Mouse (Mus musculus): ENCODE results near the gene Anapc5. TPM values are rescaled to one million over a fixed set of nuclear protein-coding genes. Genes with fewer than 3 reads are reported as not detected.

Anapc5 gene
- polyA plus RNA-seq, 1 experiment from 2014 or later: 484 TPM

Other genes with a start within 250 kb of the Anapc5 start
- 49.9 and 50.8 TPM in 2 replicates for gene Ift81, start 206.8 kb downstream of the Anapc5 start, polyA plus RNA-seq (2014; fragmentation: Nextera tagmentation; extraction: Ambion mirVana)
- 1.9 and 2.9 TPM in 2 replicates for gene P2rx7, start 177.4 kb downstream of the Anapc5 start, polyA plus RNA-seq (2014; fragmentation: Nextera tagmentation; extraction: Ambion mirVana)
- gene P2rx4, start 113.8 kb downstream of the Anapc5 start, polyA plus RNA-seq (2014; fragmentation: Nextera tagmentation; extraction: Ambion mirVana): 20.7 and 21.1 TPM in 2 replicates
- 25.7 and 28.2 TPM in 2 replicates for gene Camkk2, start 41.9 kb downstream of the Anapc5 start, polyA plus RNA-seq (2014; fragmentation: Nextera tagmentation; extraction: Ambion mirVana)
- 35.8 and 44.6 TPM in 2 replicates for gene Rnf34, start 28.7 kb upstream of the Anapc5 start, polyA plus RNA-seq (2014; fragmentation: Nextera tagmentation; extraction: Ambion mirVana)
- gene Kdm2b, start 168.5 kb upstream of the Anapc5 start, polyA plus RNA-seq (2014; fragmentation: Nextera tagmentation; extraction: Ambion mirVana): 34.5 and 37.9 TPM in 2 replicates
- 17.8 and 20.5 TPM in 2 replicates for gene Orai1, start 193.7 kb upstream of the Anapc5 start, polyA plus RNA-seq (2014; fragmentation: Nextera tagmentation; extraction: Ambion mirVana)
- not detected in 2 replicates for gene Morn3, start 225.7 kb upstream of the Anapc5 start, polyA plus RNA-seq (2014; fragmentation: Nextera tagmentation; extraction: Ambion mirVana)
- 9.0 and 9.3 TPM in 2 replicates for gene Tmem120b, start 247.1 kb upstream of the Anapc5 start, polyA plus RNA-seq (2014; fragmentation: Nextera tagmentation; extraction: Ambion mirVana)

Data from stomach, embryonic 14.5 days (tissue).